Mouse (Mus musculus) thymus, adult 2 months (tissue): Measurements from ENCODE around the gene Shisal2a. TPM values are rescaled to one million over a fixed set of nuclear protein-coding genes. Genes with fewer than 3 reads are reported as not detected.

Source experiments
- DNase-seq: peaks from one replicate; pipeline ENCODE4 v3.0.0; 2021
- H3K27ac ChIP-seq: fragments of 200-500 bp; 2 replicates; pipeline ENCODE4 v1.5.1; 2012; ENCODE audit warnings: low read length, control low read depth; ENCODE audit not compliant: control insufficient read depth, insufficient read depth
- H3K27me3 ChIP-seq: fragments of 200-500 bp; 2 replicates; pipeline ENCODE4 v1.6.1; 2012; ENCODE audit warnings: mild to moderate bottlenecking, low read length, moderate library complexity, mixed read lengths; ENCODE audit not compliant: control insufficient read depth, insufficient read depth
- H3K36me3 ChIP-seq: fragments of 200-500 bp; 2 replicates; pipeline ENCODE4 v1.6.1; 2012; ENCODE audit warnings: mild to moderate bottlenecking, low read length, moderate library complexity; ENCODE audit not compliant: control insufficient read depth, insufficient read depth
- H3K4me1 ChIP-seq: fragments of 200-500 bp; replicated peaks from 2 replicates; pipeline ENCODE4 v1.6.1; 2012; ENCODE audit warnings: low read length; ENCODE audit not compliant: control insufficient read depth, insufficient read depth
- H3K4me3 ChIP-seq: fragments of 200-500 bp; 2 replicates; pipeline ENCODE4 v1.5.1; 2012; ENCODE audit warnings: mild to moderate bottlenecking, low read length, control low read depth, moderate library complexity; ENCODE audit not compliant: control insufficient read depth, insufficient read depth
- CTCF ChIP-seq: fragments of 200-500 bp; IDR thresholded peaks from 2 replicates; pipeline ENCODE4 v1.5.1; 2012; ENCODE audit warnings: mild to moderate bottlenecking, control low read depth, low read length, moderate library complexity, borderline replicate concordance; ENCODE audit not compliant: control insufficient read depth, poor library complexity, insufficient read depth; ENCODE audit errors: extremely low read depth
- POLR2A ChIP-seq: fragments of 200-500 bp; IDR thresholded peaks from 2 replicates; pipeline ENCODE4 v1.6.1; 2012; ENCODE audit warnings: mild to moderate bottlenecking, low read length, control low read depth, moderate library complexity; ENCODE audit not compliant: control insufficient read depth, poor library complexity, insufficient read depth; ENCODE audit errors: extremely low read depth
- WGBS: fragments of 180-500 bp; shearing (Covaris S2); methylation state at CpG from one replicate; pipeline ENCODE4 v1.1.7; 2018; 5-methylcytosine and 5-hydroxymethylcytosine counted together
- polyA plus RNA-seq: library from polyadenylated mRNA; depleted of rRNA; stranded (reverse); fragments of >200 nt; gene quantifications from 2 replicates; pipeline ENCODE4 v1.2.3, GENCODE M21; 2012

Gene Shisal2a
- polyA plus RNA-seq, 1 experiment = not detected

GRCm38 (mm10) chr4:108394236-108394635 is 11.1 kb upstream of the Shisal2a start:
- DNase-seq = no peak
- Histone ChIP-seq H3K4me1 (no peaks in the 10 kb centered on the region), H3K4me3 (no peak overlapping the region), H3K27ac (no peak overlapping the region), H3K36me3 (no peaks in the 10 kb centered on the region), H3K27me3 (no peaks in the 10 kb centered on the region)
- TF ChIP-seq POLR2A (no peak), CTCF (no peak)

GRCm38 (mm10) chr4:108392558-108392957 is 9.4 kb upstream of the Shisal2a start:
- no peaks in the 10 kb centered on the region for H3K4me1 ChIP-seq
- no peak overlapping the region for H3K27ac ChIP-seq
- 83% methylated on average over 2 of the region's 2 CpGs for WGBS
- no peak for TF ChIP-seq POLR2A
- no peak for TF ChIP-seq CTCF
- H3K27me3 ChIP-seq = peaks cover 3% of the 10 kb centered on the region; the same call in 1 of the 2 replicates
- no peak for DNase-seq
- no peak overlapping the region for H3K4me3 ChIP-seq
- H3K36me3 ChIP-seq = no peaks in the 10 kb centered on the region

- TF ChIP-seq POLR2A = no peak
- no peak for TF ChIP-seq CTCF
- no peak overlapping the region for H3K27ac ChIP-seq
Observed at GRCm38 (mm10) chr4:108391124-108391523, 8.0 kb upstream of the Shisal2a start.

GRCm38 (mm10) chr4:108388741-108389140 is 5.6 kb upstream of the Shisal2a start:
- peaks cover 3% of the 10 kb centered on the region; the same call in 1 of the 2 replicates for H3K27me3 ChIP-seq
- WGBS = 94% methylated on average over 3 of the region's 3 CpGs
- H3K36me3 ChIP-seq = no peaks in the 10 kb centered on the region
- H3K4me1 ChIP-seq = no peaks in the 10 kb centered on the region
- no peak for TF ChIP-seq POLR2A
- no peak for TF ChIP-seq CTCF
- no peak for DNase-seq
- no peak overlapping the region for H3K4me3 ChIP-seq
- H3K27ac ChIP-seq = no peak overlapping the region

More at GRCm38 (mm10) chr4:108391124-108391523, 8.0 kb upstream of the Shisal2a start:
- WGBS = 89% methylated on average over 5 of the region's 5 CpGs
- no peaks in the 10 kb centered on the region for H3K4me1 ChIP-seq
- H3K4me3 ChIP-seq = no peak overlapping the region
- DNase-seq = no peak
- no peaks in the 10 kb centered on the region for H3K36me3 ChIP-seq
- peaks cover 3% of the 10 kb centered on the region; the same call in 1 of the 2 replicates for H3K27me3 ChIP-seq

GRCm38 (mm10) chr4:108387681-108388253 is 4.6 kb upstream of the Shisal2a start:
- 6% methylated on average over 18 of the region's 18 CpGs for WGBS
- peaks cover 3% of the 10 kb centered on the region; the same call in 1 of the 2 replicates for H3K27me3 ChIP-seq
- no peaks in the 10 kb centered on the region for H3K4me1 ChIP-seq
- no peak overlapping the region for H3K4me3 ChIP-seq
- H3K36me3 ChIP-seq = no peaks in the 10 kb centered on the region
- DNase-seq = no peak
- TF ChIP-seq POLR2A (no peak), CTCF (no peak)
- no peak overlapping the region for H3K27ac ChIP-seq

- Histone ChIP-seq H3K4me3 (no peak overlapping the region), H3K36me3 (no peaks in the 10 kb centered on the region), H3K4me1 (no peaks in the 10 kb centered on the region), H3K27ac (no peak overlapping the region), H3K27me3 (peaks cover 3% of the 10 kb centered on the region; the same call in 1 of the 2 replicates)
- WGBS = 56% methylated on average over 4 of the region's 4 CpGs
- no peak for DNase-seq
- no peak for TF ChIP-seq CTCF
Observed at GRCm38 (mm10) chr4:108387106-108387505, 4.0 kb upstream of the Shisal2a start.

GRCm38 (mm10) chr4:108386087-108386486 is 2.9 kb upstream of the Shisal2a start:
- peaks cover 3% of the 10 kb centered on the region; the same call in 1 of the 2 replicates for H3K27me3 ChIP-seq
- TF ChIP-seq POLR2A (no peak), CTCF (no peak)
- no peak for DNase-seq
- H3K36me3 ChIP-seq = no peaks in the 10 kb centered on the region
- H3K4me1 ChIP-seq = no peaks in the 10 kb centered on the region
- no peak overlapping the region for H3K4me3 ChIP-seq
- WGBS = 70% methylated on average over 1 of the region's 1 CpGs
- H3K27ac ChIP-seq = no peak overlapping the region
